ENCODE assay signal across 8 mouse cellular contexts in genomic region chr1:77512431-77513195, GRCm38 (mm10). TPM values are rescaled to one million over a fixed set of nuclear protein-coding genes. Genes with fewer than 3 reads are reported as not detected.
DNase-seq lines count a peak whose midpoint lies in the region; ATAC-seq and TF ChIP-seq lines count a peak whose summit lies in the region.

No protein-coding gene starts in this region.

- no peaks in the 10 kb centered on the region for H3K9me3 ChIP-seq in lung, postnatal 0 days (ENCODE audit: low read length)
- H3K9me3 ChIP-seq in forebrain, embryonic 12.5 days, result no peaks in the 10 kb centered on the region
- no peaks in the 10 kb centered on the region for H3K9me3 ChIP-seq in limb, embryonic 14.5 days (ENCODE audit: control insufficient read depth, low read length)
- no peaks in the 10 kb centered on the region for H3K9me3 ChIP-seq in stomach, embryonic 15.5 days

- no peak for ATAC-seq in lung, postnatal 0 days
- ATAC-seq in forebrain, embryonic 12.5 days (ENCODE audit: low FRiP score), result peak; percentile 36
- no peak for ATAC-seq in limb, embryonic 14.5 days (ENCODE audit: low FRiP score, low read depth)
- ATAC-seq in stomach, embryonic 15.5 days (ENCODE audit: insufficient read depth, low FRiP score, low read depth), result no peak

- H3K4me3 ChIP-seq in lung, postnatal 0 days (ENCODE audit: low read depth, low read length), result peak overlapping the region; percentile 65
- H3K4me3 ChIP-seq in forebrain, embryonic 12.5 days (replicated peaks), result peak overlapping the region; percentile 78
- peak overlapping the region; percentile 74 for H3K4me3 ChIP-seq in limb, embryonic 14.5 days (replicated peaks; ENCODE audit: low read length)
- peak overlapping the region; percentile 62 for H3K4me3 ChIP-seq in stomach, embryonic 15.5 days (replicated peaks)
- no peak overlapping the region for H3K4me3 ChIP-seq in thymus, adult 2 months (ENCODE audit: control insufficient read depth, insufficient read depth, low read length)

- H3K4me1 ChIP-seq in lung, postnatal 0 days (ENCODE audit: insufficient read depth, low read depth, low read length), result peaks cover 6% of the 10 kb centered on the region; the same call in 1 of the 2 replicates
- peaks cover 48% of the 10 kb centered on the region for H3K4me1 ChIP-seq in forebrain, embryonic 12.5 days
- peaks cover 28% of the 10 kb centered on the region for H3K4me1 ChIP-seq in limb, embryonic 14.5 days (ENCODE audit: control insufficient read depth, insufficient read depth, low read length)
- H3K4me1 ChIP-seq in stomach, embryonic 15.5 days, result peaks cover 18% of the 10 kb centered on the region; the same call in 1 of the 2 replicates
- no peaks in the 10 kb centered on the region for H3K4me1 ChIP-seq in thymus, adult 2 months (replicated peaks; ENCODE audit: control insufficient read depth, insufficient read depth, low read length)

- H3K27me3 ChIP-seq in lung, postnatal 0 days (replicated peaks; ENCODE audit: insufficient read depth, low read length), result no peaks in the 10 kb centered on the region
- peaks cover 3% of the 10 kb centered on the region; the same call in 1 of the 2 replicates for H3K27me3 ChIP-seq in forebrain, embryonic 12.5 days
- no peaks in the 10 kb centered on the region for H3K27me3 ChIP-seq in limb, embryonic 14.5 days (ENCODE audit: control insufficient read depth, insufficient read depth, low read length)
- peaks cover 9% of the 10 kb centered on the region; the same call in 1 of the 2 replicates for H3K27me3 ChIP-seq in stomach, embryonic 15.5 days (replicated peaks)
- H3K27me3 ChIP-seq in thymus, adult 2 months (ENCODE audit: control insufficient read depth, insufficient read depth, low read length), result no peaks in the 10 kb centered on the region; the same call in 1 of the 2 replicates

- H3K27ac ChIP-seq in lung, postnatal 0 days (ENCODE audit: low read length), result no peak overlapping the region
- H3K27ac ChIP-seq in forebrain, embryonic 12.5 days, result peak overlapping the region; percentile 95
- H3K27ac ChIP-seq in limb, embryonic 14.5 days (replicated peaks; ENCODE audit: low read depth, low read length), result peak overlapping the region; percentile 87; the same call in 1 of the 2 replicates
- H3K27ac ChIP-seq in stomach, embryonic 15.5 days, result no peak overlapping the region
- no peak overlapping the region for H3K27ac ChIP-seq in thymus, adult 2 months (ENCODE audit: control insufficient read depth, insufficient read depth, low read length)

- 13% methylated on average over 20 of the region's 20 CpGs for WGBS in lung, postnatal 0 days
- under 1% methylated on average over 20 of the region's 20 CpGs for whole genome bisulfite sequencing in forebrain, embryonic 12.5 days
- under 1% methylated on average over 20 of the region's 20 CpGs for WGBS in limb, embryonic 14.5 days
- WGBS in stomach, embryonic 15.5 days, result 9% methylated on average over 20 of the region's 20 CpGs
- WGBS in thymus, adult 2 months, result 37% methylated on average over 20 of the region's 20 CpGs

- H3K36me3 ChIP-seq in lung, postnatal 0 days (ENCODE audit: insufficient read depth, low read length), result no peaks in the 10 kb centered on the region
- peaks cover 22% of the 10 kb centered on the region for H3K36me3 ChIP-seq in forebrain, embryonic 12.5 days (replicated peaks)
- peaks cover 24% of the 10 kb centered on the region for H3K36me3 ChIP-seq in limb, embryonic 14.5 days (ENCODE audit: control insufficient read depth, insufficient read depth, low read length)
- H3K36me3 ChIP-seq in stomach, embryonic 15.5 days, result no peaks in the 10 kb centered on the region
- H3K36me3 ChIP-seq in thymus, adult 2 months (ENCODE audit: control insufficient read depth, insufficient read depth, low read length), result no peaks in the 10 kb centered on the region

- no peak for TF ChIP-seq POLR2A in limb, embryonic 14.5 days (IDR thresholded peaks at IDR 0.05; ENCODE audit: borderline replicate concordance, extremely low read depth, insufficient read depth, insufficient read length)
- no peak for TF ChIP-seq POLR2A in thymus, adult 2 months (IDR thresholded peaks at IDR 0.05; ENCODE audit: control insufficient read depth, extremely low read depth, insufficient read depth, low read length, poor library complexity)

- 0 out of 2 replicates have a peak overlapping the region, but pooled peaks have one; percentile 13 for H3K9ac ChIP-seq in lung, postnatal 0 days (replicated peaks; ENCODE audit: low read depth)
- peak overlapping the region; percentile 88 for H3K9ac ChIP-seq in forebrain, embryonic 12.5 days
- H3K9ac ChIP-seq in limb, embryonic 14.5 days (ENCODE audit: low read depth, low read length, severe bottlenecking), result peak overlapping the region; percentile 79
- H3K9ac ChIP-seq in stomach, embryonic 15.5 days, result peak overlapping the region; percentile 16; the same call in 1 of the 2 replicates

- no peak for TF ChIP-seq CTCF in lung, postnatal 0 days (IDR thresholded peaks at IDR 0.05)
- no peak for TF ChIP-seq CTCF in thymus, adult 2 months (IDR thresholded peaks at IDR 0.05; ENCODE audit: borderline replicate concordance, control insufficient read depth, extremely low read depth, insufficient read depth, low read length, poor library complexity)

- peak overlapping the region; percentile 91 for H3K4me2 ChIP-seq in lung, postnatal 0 days (replicated peaks; ENCODE audit: low read depth, low read length)
- H3K4me2 ChIP-seq in forebrain, embryonic 12.5 days, result peak overlapping the region; percentile 92
- H3K4me2 ChIP-seq in limb, embryonic 14.5 days (replicated peaks; ENCODE audit: low read depth, low read length, severe bottlenecking), result peak overlapping the region; percentile 69
- peak overlapping the region; percentile 97 for H3K4me2 ChIP-seq in stomach, embryonic 15.5 days

- no peak for TF ChIP-seq EP300 in lung, postnatal 0 days (IDR thresholded peaks at IDR 0.05)

- no peak for DNase-seq in lung, postnatal 0 days (ENCODE audit: low spot score)
- no peak for DNase-seq in lung, postnatal 10 days
- DNase-seq in limb, embryonic 14.5 days (ENCODE audit: low spot score), result no peak
- DNase-seq in thymus, adult 2 months, result no peak
- no peak for DNase-seq in urinary bladder, postnatal 14 days (ENCODE audit: low spot score)
- DNase-seq in gastrocnemius, postnatal 4 days (ENCODE audit: low spot score in 2 of 2), result no peak

RNA-seq across cellular contexts. Expression of gene Epha4, which starts 2.3 kb away (rescaled TPM):
- 9.5 and 9.6 TPM in 2 replicates for polyA plus RNA-seq in lung, postnatal 0 days (2015; fragmentation: Nextera tagmentation; extraction: Ambion mirVana)
- 56.2 and 58.4 TPM in 2 replicates for polyA plus RNA-seq in forebrain, embryonic 12.5 days (2016; fragmentation: Nextera tagmentation; extraction: Ambion mirVana)
- 34.5 and 45.8 TPM in 2 replicates for polyA plus RNA-seq in limb, embryonic 14.5 days (2012; rRNA removed)
- polyA plus RNA-seq in limb, embryonic 14.5 days (2014; fragmentation: Nextera tagmentation; extraction: Ambion mirVana), result 53.5 and 63.0 TPM in 2 replicates
- polyA plus RNA-seq in stomach, embryonic 15.5 days (2015; fragmentation: Nextera tagmentation; extraction: Ambion mirVana), result 9.4 and 11.8 TPM in 2 replicates
- 1.7 and 3.9 TPM in 2 replicates for polyA plus RNA-seq in thymus, adult 2 months (2012; rRNA removed)
- 10 to 100 TPM; 10.7 to 12.8 TPM for total RNA-seq in gastrocnemius, postnatal 4 days (2021)

Comparison
In these comparisons a context has a peak if more than half of its experiments do, and no peak if none do; other contexts are left out.
1. H3K27ac ChIP-seq: peak in forebrain, embryonic 12.5 days (single experiment) and limb, embryonic 14.5 days (single experiment); none in lung, postnatal 0 days (single experiment), stomach, embryonic 15.5 days (single experiment) and thymus, adult 2 months (single experiment).
2. H3K9ac ChIP-seq: peak in every context shown above with its lines; median percentile 88 in forebrain, embryonic 12.5 days; 79 in limb, embryonic 14.5 days; 16 in stomach, embryonic 15.5 days; 13 in lung, postnatal 0 days.
3. Peak in every context shown above with its lines, with median percentiles within 50 percentile points of each other: H3K4me2 ChIP-seq.